Mouse (Mus musculus) heart, postnatal 0 days (tissue): ENCODE results near the gene Cited1. TPM values are rescaled to one million over a fixed set of nuclear protein-coding genes. Genes with fewer than 3 reads are reported as not detected.
"Not testable (repeated sequence)": the region's sequence is repeated elsewhere in the genome, so short reads cannot be mapped to it uniquely, and the experiment has no call there.

Source experiments
- ATAC-seq: fragments of 200-750 bp; cut with Nextera tagmentation; 2 replicates; pipeline ENCODE4 v1.8.0; 2017; ENCODE audit warnings: low read depth, moderate number of reproducible peaks, moderate library complexity; ENCODE audit not compliant: insufficient read depth
- DNase-seq: peaks from one replicate; pipeline ENCODE4 v3.0.0-alpha.2; 2016; ENCODE audit warnings: low spot score
- H3K27ac ChIP-seq: fragments of 300-500 bp; sonication (generic); 2 replicates; pipeline ENCODE4 v1.5.1; 2014; ENCODE audit warnings: low read depth, mild to moderate bottlenecking
- H3K27me3 ChIP-seq: fragments of 300-500 bp; sonication (generic); 2 replicates; pipeline ENCODE4 v1.6.1; 2014; ENCODE audit warnings: low read length, mixed read lengths; ENCODE audit not compliant: control insufficient read depth, insufficient read depth
- H3K36me3 ChIP-seq: fragments of 300-500 bp; sonication (generic); replicated peaks from 2 replicates; pipeline ENCODE4 v1.6.1; 2014; ENCODE audit warnings: low read length, mixed read lengths; ENCODE audit not compliant: control insufficient read depth, insufficient read depth
- H3K4me1 ChIP-seq: fragments of 300-500 bp; sonication (generic); 2 replicates; pipeline ENCODE4 v1.6.1; 2014; ENCODE audit warnings: antibody characterized with exemption; ENCODE audit not compliant: control insufficient read depth, insufficient read depth
- H3K4me2 ChIP-seq: fragments of 300-500 bp; sonication (generic); 2 replicates; pipeline ENCODE4 v1.6.1; 2014; ENCODE audit warnings: low read depth, mild to moderate bottlenecking, low read length, moderate library complexity
- H3K4me3 ChIP-seq: fragments of 300-500 bp; sonication (generic); 2 replicates; pipeline ENCODE4 v1.5.1; 2014; ENCODE audit warnings: low read depth, low read length
- H3K9ac ChIP-seq: fragments of 300-500 bp; sonication (generic); replicated peaks from 2 replicates; pipeline ENCODE4 v1.6.1; 2014; ENCODE audit warnings: low read depth, low read length, mixed read lengths
- H3K9me3 ChIP-seq: fragments of 300-500 bp; sonication (generic); replicated peaks from 2 replicates; pipeline ENCODE4 v1.6.1; 2016; ENCODE audit warnings: low read length; ENCODE audit not compliant: control insufficient read depth
- CTCF ChIP-seq: IDR thresholded peaks from 2 replicates; pipeline ENCODE4 v1.5.1; 2016; ENCODE audit warnings: antibody characterized with exemption, control low read depth, low read depth
- WGBS: fragments of 180-500 bp; shearing (Covaris S2); extraction: QIAGEN DNeasy Blood & Tissue Kit; methylation state at CpG from one replicate; pipeline ENCODE4 v1.1.7; 2014; 5-methylcytosine and 5-hydroxymethylcytosine counted together
- microRNA-seq: library from miRNA; unstranded; fragments of <30 nt; microRNA quantifications from one replicate; pipeline ENCODE4, GENCODE M21; 2016
- polyA plus RNA-seq: library from polyadenylated mRNA; unstranded; fragments of >200 nt; fragmentation: Nextera tagmentation; extraction: Ambion mirVana; gene quantifications from 2 replicates; pipeline ENCODE4 v1.2.1, GENCODE M21; 2015
- total RNA-seq: library from RNA; depleted of rRNA; stranded (reverse); fragments of >200 nt; gene quantifications from 2 replicates; pipeline ENCODE4 v1.2.3, GENCODE M21; 2014; ENCODE audit warnings: low replicate concordance; rRNA removed

The Cited1 gene
- total and polyA plus RNA-seq, 2 experiments from 2014 or later, result 163 to 199 TPM

DNA sequence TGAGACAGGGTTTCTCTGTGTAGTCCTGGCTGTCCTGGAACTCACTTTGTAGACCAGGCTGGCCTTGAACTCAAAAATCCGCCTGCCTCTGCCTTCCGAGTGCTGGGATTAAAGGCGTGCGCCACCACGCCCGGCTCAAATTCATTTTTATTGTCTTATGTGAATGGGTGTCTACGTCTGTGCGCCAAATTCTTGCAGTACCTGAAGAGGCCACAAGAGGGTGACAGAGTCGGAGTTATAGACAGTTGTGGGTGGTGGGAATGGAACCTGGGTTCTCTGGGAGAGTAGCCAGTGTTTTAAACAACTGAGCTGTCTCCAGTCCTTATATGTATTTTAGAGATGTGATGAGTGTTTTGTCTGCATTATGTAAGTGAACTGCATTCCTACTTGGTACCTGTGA lies 36.6 kb downstream of the Cited1 start:
- H3K4me1 ChIP-seq, H3K36me3 ChIP-seq, H3K9me3 ChIP-seq, H3K27me3 ChIP-seq, H3K9ac ChIP-seq, DNase-seq, ATAC-seq, H3K27ac ChIP-seq, H3K4me2 ChIP-seq, H3K4me3 ChIP-seq: not testable (repeated sequence)
- peak; percentile 27; the same call in 1 of the 2 replicates for TF ChIP-seq CTCF
- WGBS, result 38% methylated on average over 9 of the region's 9 CpGs

Small RNA genes within 50 kb of the gene (microRNA-seq; reads per million reads assigned to microRNA genes)
- not detected for gene Gm26318

Other genes with a start within 250 kb of the Cited1 start
- 0.04 and 3.3 TPM in 2 replicates for gene Rtl5, start 180.9 kb downstream of the Cited1 start, total RNA-seq
- gene Rtl5, start 180.9 kb downstream of the Cited1 start, polyA plus RNA-seq, result 0.59 and 0.81 TPM in 2 replicates
- not detected in 2 replicates for gene Pin4, start 132.7 kb downstream of the Cited1 start, total RNA-seq
- gene Pin4, start 132.7 kb downstream of the Cited1 start, polyA plus RNA-seq, result 52.9 and 69.3 TPM in 2 replicates
- gene Ercc6l, start 95.1 kb downstream of the Cited1 start, total RNA-seq, result 3.7 and 4.9 TPM in 2 replicates
- 1.3 and 1.8 TPM in 2 replicates for gene Ercc6l, start 95.1 kb downstream of the Cited1 start, polyA plus RNA-seq
- gene Rps4x, start 62.8 kb downstream of the Cited1 start, total RNA-seq, result 985 and 1,055 TPM in 2 replicates
- gene Rps4x, start 62.8 kb downstream of the Cited1 start, polyA plus RNA-seq, result 388 and 415 TPM in 2 replicates